Mouse (Mus musculus) layer of hippocampus, adult 2 months (tissue): ENCODE measurements at regions not wholly inside any gene's neighbourhood (a gene's known extent, or its start where the extent isn't known, plus 50 kb on each side); places are given as distances from the start of the nearest gene placed in this dataset.
A peak's percentile ranks its signal among the peaks of the same experiment; 100 is the strongest.

ENCODE experiments used
- DNase-seq, 2 experiments: peaks; one replicate each; pipeline ENCODE4 v3.0.0; 2022; ENCODE audit warnings: low spot score in 2 of 2
- H3K27ac ChIP-seq: fragments of 200-600 bp; 2 replicates; pipeline ENCODE4 v1.8.1; 2022
- H3K4me3 ChIP-seq: fragments of 200-600 bp; 2 replicates; pipeline ENCODE4 v1.8.1; 2022; ENCODE audit warnings: mild to moderate bottlenecking
- CTCF ChIP-seq: fragments of 200-600 bp; conservative IDR thresholded peaks from 2 replicates; pipeline ENCODE4 v1.8.1; 2022; ENCODE audit warnings: antibody characterized with exemption, mild to moderate bottlenecking, moderate library complexity

GRCm38 (mm10) chr6:23906781-23907180 is 63.1 kb downstream of the Tas2r118 start:
- peak in 1 of 2 experiments; percentile 10 for DNase-seq
- Histone ChIP-seq H3K27ac (no peak overlapping the region), H3K4me3 (no peak overlapping the region)
- no peak for TF ChIP-seq CTCF
